Mouse (Mus musculus): ENCODE data around the gene Ccdc57. TPM values are rescaled to one million over a fixed set of nuclear protein-coding genes. Genes with fewer than 3 reads are reported as not detected.

Ccdc57 gene
- total RNA-seq, 2 experiments from 2014 or later, result 6.2 TPM

DNA sequence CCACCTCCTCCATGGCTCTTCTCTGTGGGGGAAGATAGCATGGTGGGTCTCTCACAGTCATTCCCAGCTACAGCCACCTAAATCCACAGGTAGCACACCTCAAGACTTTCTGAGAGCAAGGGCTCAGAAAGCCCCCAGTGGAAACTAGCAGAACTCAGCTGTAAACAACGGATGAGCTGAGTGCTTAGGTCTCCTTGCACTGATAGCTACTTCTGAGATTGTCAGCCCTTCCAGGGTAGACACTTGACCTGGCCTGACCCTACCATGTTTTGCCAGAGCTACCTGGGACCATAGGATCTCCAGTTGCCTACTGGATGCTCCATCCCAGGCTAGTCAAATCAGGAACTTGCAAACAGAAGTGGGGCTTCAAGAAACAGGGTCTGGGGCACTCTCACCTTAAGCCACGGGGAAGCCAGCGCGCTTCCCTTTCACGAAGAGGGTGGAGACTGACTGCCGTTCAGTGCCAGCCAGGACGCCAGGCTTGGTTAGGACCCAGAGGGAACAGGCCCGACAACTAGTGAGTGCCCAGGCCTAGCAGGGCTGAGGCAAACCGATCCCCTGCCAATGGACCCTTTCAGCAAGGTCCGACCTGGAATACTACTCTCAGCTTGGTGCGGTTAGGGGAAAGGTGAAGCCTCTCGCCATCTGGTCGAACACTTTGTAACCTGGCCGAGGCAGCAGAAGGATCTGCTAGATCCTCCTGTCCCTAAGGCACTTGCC, 109.7 kb downstream of the Ccdc57 start:
- DNase-seq (ENCODE audit: low spot score in 2 of 2), result no peak

GRCm38 (mm10) chr11:120822321-120822720, 110.4 kb downstream of the Ccdc57 start:
- DNase-seq (ENCODE audit: low spot score in 2 of 2), result no peak

- no peak for DNase-seq (ENCODE audit: low spot score in 2 of 2)
These were observed 111.4 kb downstream of the Ccdc57 start for GRCm38 (mm10) chr11:120821076-120821922.

- peak in 1 of 2 experiments; percentile 14 for DNase-seq (ENCODE audit: low spot score in 2 of 2)
These were observed 112.1 kb downstream of the Ccdc57 start for GRCm38 (mm10) chr11:120820546-120820945.

GRCm38 (mm10) chr11:120819556-120819955, 113.1 kb downstream of the Ccdc57 start:
- peak in 1 of 2 experiments; percentile 8 for DNase-seq (ENCODE audit: low spot score in 2 of 2)

GRCm38 (mm10) chr11:120818251-120818650, 114.4 kb downstream of the Ccdc57 start:
- DNase-seq (ENCODE audit: low spot score in 2 of 2), result no peak

DNA sequence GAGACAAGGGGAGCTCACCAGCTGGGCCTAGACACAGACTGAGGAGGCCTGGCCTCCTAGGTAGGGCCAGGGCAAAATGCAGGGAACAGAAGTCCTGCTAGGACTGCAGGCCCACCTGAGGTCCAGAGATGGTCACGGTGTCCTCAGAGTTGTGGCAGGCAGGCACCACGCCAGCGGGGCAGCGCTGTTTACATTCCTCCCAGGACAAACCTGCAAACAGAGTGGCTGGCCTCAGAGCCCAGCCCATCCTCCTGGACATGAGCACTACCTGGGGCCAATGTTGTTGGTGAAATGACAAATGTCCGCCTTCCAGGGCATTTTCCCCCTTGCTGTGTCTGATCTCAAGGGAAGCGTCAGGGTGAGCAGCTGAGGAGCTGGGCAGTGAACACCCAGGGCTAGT, 115.3 kb downstream of the Ccdc57 start:
- no peak for DNase-seq (ENCODE audit: low spot score in 2 of 2)

- DNase-seq (ENCODE audit: low spot score in 2 of 2), result no peak
These were observed 120.6 kb downstream of the Ccdc57 start for GRCm38 (mm10) chr11:120812068-120812467.

DNA sequence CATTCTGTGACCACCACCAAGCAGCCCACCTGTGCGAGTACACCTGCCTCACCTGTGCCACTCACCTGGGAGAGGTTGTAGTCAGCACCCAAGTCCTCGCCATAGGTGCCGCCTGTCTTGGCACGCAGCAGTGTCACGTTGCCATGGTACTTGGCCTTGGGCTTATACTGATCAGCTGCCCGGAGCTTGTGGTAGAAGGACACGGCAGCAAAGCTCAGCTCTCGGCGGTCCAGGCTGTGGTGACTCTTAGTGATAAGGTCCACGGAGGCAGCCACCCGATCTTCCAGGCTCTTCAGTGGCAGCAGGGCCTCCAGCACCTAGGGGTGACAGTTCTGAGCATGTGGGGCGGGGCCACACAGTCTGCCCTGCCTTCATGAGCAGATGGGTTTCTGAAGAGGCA, 124.7 kb downstream of the Ccdc57 start:
- DNase-seq (ENCODE audit: low spot score in 2 of 2), result no peak

- no peak for DNase-seq (ENCODE audit: low spot score in 2 of 2)
These were observed 127.0 kb downstream of the Ccdc57 start for GRCm38 (mm10) chr11:120805375-120806298.

GRCm38 (mm10) chr11:120804769-120805168, 127.9 kb downstream of the Ccdc57 start:
- no peak for DNase-seq (ENCODE audit: low spot score in 2 of 2)

GRCm38 (mm10) chr11:120804274-120804673, 128.4 kb downstream of the Ccdc57 start:
- DNase-seq (ENCODE audit: low spot score in 2 of 2), result no peak

GRCm38 (mm10) chr11:120800061-120800904, 132.4 kb downstream of the Ccdc57 start:
- DNase-seq (ENCODE audit: low spot score in 2 of 2), result peak; percentile 74 to 91

- DNase-seq (ENCODE audit: low spot score in 2 of 2), result no peak
These were observed 133.3 kb downstream of the Ccdc57 start for GRCm38 (mm10) chr11:120799316-120799890.

- no peak for DNase-seq (ENCODE audit: low spot score in 2 of 2)
These were observed 134.4 kb downstream of the Ccdc57 start for GRCm38 (mm10) chr11:120798244-120798643.

DNA sequence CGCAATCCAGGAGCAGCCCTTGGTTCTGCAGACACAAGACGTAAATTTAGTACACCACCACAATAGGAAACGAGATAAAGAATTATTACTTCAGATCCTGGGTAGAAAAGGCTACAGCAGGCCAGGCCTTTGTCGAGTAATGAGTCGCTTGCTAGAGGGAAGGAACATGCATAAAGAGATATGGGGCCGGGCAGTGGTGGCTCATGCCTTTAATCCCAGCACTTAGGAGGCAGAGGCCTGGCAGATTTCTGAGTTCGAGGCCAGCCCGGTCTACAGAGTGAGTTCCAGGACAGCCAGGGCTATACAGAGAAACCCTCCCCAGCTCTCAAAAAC, 136.1 kb downstream of the Ccdc57 start:
- DNase-seq (ENCODE audit: low spot score in 2 of 2), result no peak

GRCm38 (mm10) chr11:120795756-120796613, 136.7 kb downstream of the Ccdc57 start, which contains the start of gene Dus1l:
Gene Dus1l (minus strand): TSS chr11:120796403.
- DNase-seq (ENCODE audit: low spot score in 2 of 2), result peak; percentile 94 to 95

GRCm38 (mm10) chr11:120792652-120793051, 140.0 kb downstream of the Ccdc57 start:
- no peak for DNase-seq (ENCODE audit: low spot score in 2 of 2)

DNA sequence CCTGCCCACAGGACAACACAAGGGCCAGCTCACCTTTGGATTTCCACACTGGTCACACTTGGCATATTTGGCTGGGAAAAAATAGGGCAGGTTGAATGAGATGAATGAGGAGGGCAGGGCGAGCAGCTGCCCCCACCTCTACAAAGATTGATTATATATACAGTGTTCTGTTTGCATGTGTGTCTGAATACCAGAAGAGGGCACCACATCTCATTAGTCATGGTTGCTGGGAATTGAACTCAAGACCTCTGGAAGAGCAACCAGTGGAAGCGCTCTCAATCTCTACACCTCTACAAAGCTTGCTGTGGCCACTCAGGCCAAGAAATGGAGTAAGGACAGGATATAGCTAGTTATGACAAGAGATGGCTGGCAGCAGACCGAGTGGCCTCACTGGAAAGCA, 142.9 kb downstream of the Ccdc57 start:
- no peak for DNase-seq (ENCODE audit: low spot score in 2 of 2)

All from gastrocnemius, postnatal 4 days (tissue).